Mouse (Mus musculus): ENCODE data around the gene Slc37a3.
"Not testable (repeated sequence)": the region's sequence is repeated elsewhere in the genome, so short reads cannot be mapped to it uniquely, and the experiment has no call there.

The Slc37a3 gene

DNA sequence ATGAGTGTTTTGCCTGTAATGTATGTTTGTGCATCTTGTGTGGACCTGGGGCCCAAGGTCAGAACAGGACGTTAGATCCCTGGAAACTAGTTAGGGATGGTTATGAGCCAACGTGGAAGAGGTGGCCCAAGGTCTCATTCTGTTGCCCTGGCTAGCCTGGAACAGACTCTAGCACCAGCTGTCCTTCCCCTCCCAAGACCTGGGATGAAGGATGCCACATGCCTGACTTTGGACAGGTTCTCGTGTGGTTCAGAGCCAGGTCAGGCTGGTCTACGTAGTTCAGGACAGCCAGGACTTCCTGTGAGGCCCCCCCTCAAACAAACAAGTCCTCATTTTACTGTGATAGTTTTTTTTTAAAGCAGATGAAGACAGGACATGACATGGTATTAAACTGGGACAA lies 18.4 kb upstream of the Slc37a3 start:
- CTCF ChIA-PET = interaction anchor here in 2 of 4 experiments (0.7 to 1.0 kb wide), 3 partner anchors 20 to 58 kb away, joined by 3 to 4 read pairs (median 3); no protein-coding TSS in a partner anchor
- POLR2A ChIA-PET = interaction anchor here in 2 of 4 experiments (0.8 to 20.2 kb wide), 20 partner anchors 8 to 59 kb away, joined by 3 to 484 read pairs (median 6); partner anchors contain the start of genes Mkrn1 (in 1 of the 2), Rab19 (in 1 of the 2) and Slc37a3 (in 1 of the 2)

DNA sequence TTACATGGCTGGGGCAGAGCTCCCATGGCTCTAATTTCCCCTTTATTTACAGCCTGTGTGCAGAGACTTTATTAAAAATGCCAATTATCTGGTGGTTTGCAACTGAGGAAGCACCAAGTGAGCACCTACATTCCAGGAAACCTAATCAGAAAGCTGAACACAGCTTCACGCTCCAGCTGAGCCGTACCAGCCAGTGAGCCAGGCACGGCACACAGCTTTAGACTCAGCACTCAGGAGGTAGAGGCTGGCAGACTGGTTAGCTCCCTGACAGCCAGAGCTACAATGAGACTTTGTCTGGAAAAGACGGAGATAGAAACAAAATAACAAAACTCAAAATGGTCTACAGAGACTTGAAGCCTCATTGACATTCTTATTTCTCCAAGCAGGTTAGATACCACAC lies 18.0 kb upstream of the Slc37a3 start:
- ChIA-PET CTCF (interaction anchor here in 2 of 4 experiments (0.6 to 1.0 kb wide), 5 partner anchors 20 to 315 kb away, joined by 3 to 4 read pairs (median 3); no protein-coding TSS in a partner anchor), POLR2A (interaction anchor here in 3 of 4 experiments (0.6 to 20.2 kb wide), 24 partner anchors 8 to 59 kb away, joined by 3 to 484 read pairs (median 6); partner anchors contain the start of genes Slc37a3 (in 2 of the 3), Mkrn1 (in 1 of the 3) and Rab19 (in 1 of the 3))

DNA sequence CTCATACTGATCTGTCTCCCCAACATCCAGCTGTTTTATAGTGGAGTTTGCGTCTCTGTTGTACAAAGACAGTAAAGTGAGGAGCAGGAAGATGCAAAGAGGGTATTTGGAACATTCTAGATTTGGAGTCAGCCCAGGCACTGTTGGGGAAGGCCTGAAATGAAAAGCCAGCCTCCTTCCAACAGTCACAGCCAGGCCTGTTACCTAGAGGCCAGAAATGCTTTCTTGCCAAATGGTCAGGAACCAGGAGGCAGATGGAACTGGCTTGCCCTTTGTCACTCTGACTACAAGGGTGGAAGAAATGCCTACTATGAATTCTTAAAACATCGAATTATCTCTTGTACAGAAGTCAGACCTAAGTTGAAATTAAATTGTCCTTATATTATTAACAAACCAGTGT lies 12.5 kb upstream of the Slc37a3 start:
- CTCF ChIA-PET = interaction anchor here in 1 of 4 experiments (1.4 kb wide), 2 partner anchors 9 to 26 kb away, joined by 3 read pairs; no protein-coding TSS in a partner anchor
- POLR2A ChIA-PET = interaction anchor here in 2 of 4 experiments (7.2 to 20.2 kb wide), 3 partner anchors 11 to 56 kb away, joined by 45 to 484 read pairs (median 78); partner anchors contain the start of genes Mkrn1 (in 1 of the 2), Rab19 (in 1 of the 2) and Slc37a3 (in 1 of the 2)

DNA sequence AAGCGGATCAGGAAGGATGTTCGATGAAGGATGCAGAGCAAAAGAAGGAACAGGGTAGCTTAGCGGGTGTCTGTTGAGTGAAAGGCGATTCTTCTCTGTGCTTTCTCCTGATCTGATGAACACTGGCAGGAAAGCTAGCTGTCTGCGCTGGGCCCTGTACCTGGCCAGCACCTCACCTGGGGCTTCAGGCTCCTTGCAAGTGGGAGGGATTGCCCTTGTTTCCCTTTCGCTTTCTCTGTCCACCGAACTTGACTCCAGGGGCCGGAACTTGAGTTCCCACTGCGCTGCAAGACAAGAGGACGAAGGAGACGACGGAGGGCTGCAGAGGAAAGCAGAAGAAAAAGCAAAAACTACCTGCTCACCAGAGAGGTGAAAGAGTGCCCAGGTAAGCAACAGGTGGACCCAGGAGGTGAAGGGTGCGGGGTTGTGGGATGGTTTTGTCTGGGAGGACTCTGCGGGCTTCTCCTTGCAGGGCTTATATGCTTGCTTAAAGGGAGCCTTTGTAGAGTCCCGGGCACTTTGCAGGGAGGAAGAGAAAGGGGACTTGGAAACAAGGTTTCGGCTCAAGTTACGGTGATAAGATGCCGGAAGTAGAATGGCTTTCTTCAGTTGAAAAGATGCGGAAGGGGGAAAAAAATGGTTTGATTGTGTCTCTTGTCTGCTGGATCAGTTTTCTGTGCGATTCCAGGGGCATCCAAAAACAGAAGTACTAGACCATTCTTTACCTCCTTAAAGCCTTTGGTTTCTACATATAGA lies 3.8 kb upstream of the Slc37a3 start, which contains the start of gene Rab19:
TSS of gene Rab19 (plus strand) at position 51 of the 756 bp plus-strand sequence.
- POLR2A ChIA-PET = interaction anchor here in 3 of 4 experiments (0.5 to 4.6 kb wide), 11 partner anchors 11 to 305 kb away, joined by 3 to 45 read pairs (median 6); no protein-coding TSS in a partner anchor
- CTCF ChIA-PET = no interaction called here

DNA sequence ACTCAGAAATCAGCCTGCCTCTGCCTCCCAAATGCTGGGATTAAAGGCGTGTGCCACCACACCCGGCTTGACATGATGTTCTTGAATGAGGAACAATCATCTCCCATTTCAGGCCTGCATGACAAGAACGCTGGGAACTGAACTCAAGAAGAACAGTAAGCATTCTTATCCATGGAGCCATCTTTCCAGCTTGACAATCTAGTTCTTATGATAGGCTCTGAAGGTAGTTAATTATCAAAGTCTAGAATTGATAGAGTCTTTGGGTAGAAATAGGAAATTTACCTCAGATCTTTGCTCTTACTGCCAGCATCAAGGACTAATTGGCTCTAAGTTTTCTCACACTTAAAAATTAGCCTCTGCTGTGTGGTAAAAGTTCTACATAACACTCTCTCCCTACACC lies 2.8 kb upstream of the Slc37a3 start:
- ChIA-PET CTCF (no interaction called here), POLR2A (interaction anchor here in 2 of 4 experiments (1.1 to 4.6 kb wide), 4 partner anchors 12 to 32 kb away, joined by 3 to 45 read pairs (median 16); no protein-coding TSS in a partner anchor)

DNA sequence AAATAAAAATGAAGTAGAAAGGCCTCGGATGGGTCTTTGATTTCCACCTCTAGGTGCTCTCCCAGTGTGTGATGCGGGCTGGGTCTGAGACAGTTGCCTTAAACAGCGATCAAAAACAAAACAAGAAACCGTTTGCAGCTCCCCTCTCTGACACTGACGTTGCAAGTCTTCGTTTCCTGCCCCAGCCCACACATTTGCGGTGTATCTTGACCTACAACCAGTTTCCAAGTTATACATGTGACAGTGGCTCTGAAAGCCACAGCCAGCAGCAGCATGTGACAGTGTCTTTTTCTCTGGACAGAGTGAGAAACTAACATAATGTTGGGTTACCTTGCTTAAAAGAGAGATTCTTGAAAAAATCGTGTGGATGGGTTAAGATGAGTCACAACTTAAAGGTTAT lies 2.3 kb upstream of the Slc37a3 start:
- CTCF ChIA-PET = interaction anchor here in 1 of 4 experiments (0.7 to 1.6 kb wide), 2 partner anchors 11 to 83 kb away, joined by 3 to 4 read pairs; no protein-coding TSS in a partner anchor

DNA sequence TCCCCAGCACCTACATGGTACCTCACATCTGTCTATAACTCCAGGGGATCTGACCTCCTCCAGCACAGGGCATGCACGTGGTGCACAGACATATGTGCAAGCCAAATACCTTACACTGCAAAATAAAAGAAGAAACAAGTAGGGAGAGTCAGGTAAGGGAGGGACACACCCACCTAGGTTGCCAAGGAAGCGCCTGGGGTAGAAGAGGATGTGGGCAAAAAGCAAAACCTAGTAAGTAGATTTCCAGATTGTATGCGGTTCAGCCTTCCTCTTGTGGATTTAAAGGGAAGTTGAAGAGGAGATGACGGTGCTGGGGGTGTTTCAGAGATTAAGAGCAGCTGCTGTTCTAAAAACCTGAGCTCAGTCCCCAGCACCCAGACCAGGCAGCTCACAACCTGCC lies 1.7 kb upstream of the Slc37a3 start:
- ChIA-PET POLR2A (interaction anchor here in 3 of 4 experiments (1.1 to 4.6 kb wide), 14 partner anchors 9 to 75 kb away, joined by 3 to 45 read pairs (median 7); no protein-coding TSS in a partner anchor), CTCF (interaction anchor here in 3 of 4 experiments (0.6 to 1.6 kb wide), 5 partner anchors 10 to 84 kb away, joined by 3 to 10 read pairs (median 4); no protein-coding TSS in a partner anchor)

More for the DNA sequence above, 2.3 kb upstream of the Slc37a3 start:
- POLR2A ChIA-PET = interaction anchor here in 3 of 4 experiments (1.1 to 4.6 kb wide), 13 partner anchors 8 to 74 kb away, joined by 3 to 45 read pairs (median 6); no protein-coding TSS in a partner anchor

GRCm38 (mm10) chr6:39378161-39378835 lies 823 bp upstream of the Slc37a3 start:
- ChIA-PET CTCF (interaction anchor here (0.5 to 1.7 kb wide), 17 partner anchors 9 to 184 kb away, joined by 3 to 11 read pairs (median 4); no protein-coding TSS in a partner anchor), POLR2A (interaction anchor here (0.5 to 4.6 kb wide), 58 partner anchors 8 to 769 kb away, joined by 3 to 45 read pairs (median 5); partner anchors contain the start of genes Dennd2a (in 2 of the 4) and Mkrn1 (in 1 of the 4))

GRCm38 (mm10) chr6:39376775-39377174 lies 700 bp downstream of the Slc37a3 start:
- CTCF ChIA-PET = interaction anchor here in 3 of 4 experiments (0.6 to 1.5 kb wide), 7 partner anchors 15 to 186 kb away, joined by 3 to 8 read pairs (median 5); no protein-coding TSS in a partner anchor
- POLR2A ChIA-PET = interaction anchor here in 2 of 4 experiments (1.3 to 3.1 kb wide), 10 partner anchors 9 to 70 kb away, joined by 4 to 18 read pairs (median 10); no protein-coding TSS in a partner anchor

DNA sequence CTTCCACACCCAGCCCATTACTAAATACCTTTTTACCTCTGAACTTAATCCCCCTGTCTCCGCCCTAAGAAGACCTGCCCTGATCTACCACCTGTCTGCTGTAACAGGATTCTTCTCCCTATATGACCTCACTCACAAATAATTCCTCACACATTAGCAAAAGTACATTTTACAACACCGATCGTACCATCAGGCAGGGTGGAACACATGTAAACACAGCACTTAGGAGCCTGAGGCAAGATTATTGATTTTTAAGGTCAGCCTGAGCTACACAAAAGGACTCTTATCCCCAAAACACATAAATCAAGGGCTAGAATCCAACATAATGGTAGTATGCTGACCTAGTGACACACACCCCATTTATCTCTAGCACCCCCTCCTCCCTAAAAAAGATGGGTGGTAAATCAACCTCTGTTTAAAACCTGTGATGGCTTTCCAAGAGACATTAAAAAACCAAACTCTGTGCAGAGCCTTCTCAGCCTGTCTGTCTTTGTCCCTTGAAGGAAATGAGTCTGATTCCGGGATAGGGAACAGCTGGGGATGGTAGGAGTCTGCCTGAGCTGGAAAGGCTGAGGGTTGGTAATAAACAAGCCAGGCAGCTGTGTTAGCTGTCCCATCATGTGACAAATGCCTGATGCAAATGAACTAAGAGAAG lies 4.0 kb downstream of the Slc37a3 start:
- CTCF ChIA-PET = interaction anchor here in 3 of 4 experiments (0.5 to 1.1 kb wide), 3 partner anchors 42 to 125 kb away, joined by 3 to 4 read pairs (median 3); no protein-coding TSS in a partner anchor
- POLR2A ChIA-PET = interaction anchor here in 3 of 4 experiments (0.7 to 4.0 kb wide), 25 partner anchors 9 to 189 kb away, joined by 3 to 19 read pairs (median 4); no protein-coding TSS in a partner anchor

DNA sequence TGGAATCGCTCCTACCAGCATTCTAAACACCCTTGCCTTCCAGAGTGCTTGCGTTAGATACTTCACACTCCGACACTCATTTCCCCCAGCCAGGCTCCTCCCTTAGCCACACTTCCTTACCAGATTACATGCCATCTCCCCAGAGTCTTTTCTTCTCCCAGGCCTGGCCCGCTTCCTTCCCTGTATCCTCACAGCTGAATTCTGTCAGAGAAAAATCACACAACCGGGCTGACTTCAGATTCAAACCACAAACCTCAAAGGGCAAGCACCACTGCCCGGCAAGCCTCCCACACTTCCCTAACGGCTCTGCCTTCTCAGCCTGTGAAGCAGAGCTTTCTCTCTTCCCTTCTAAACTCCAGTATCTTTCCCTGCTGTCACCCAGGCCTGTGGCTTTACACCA lies 4.7 kb downstream of the Slc37a3 start:
- ChIA-PET POLR2A (interaction anchor here in 3 of 4 experiments (0.6 to 4.0 kb wide), 19 partner anchors 8 to 1051 kb away, joined by 3 to 19 read pairs (median 4); no protein-coding TSS in a partner anchor), CTCF (interaction anchor here in 2 of 4 experiments (0.5 to 0.7 kb wide), 2 partner anchors 102 to 124 kb away, joined by 3 read pairs; no protein-coding TSS in a partner anchor)

GRCm38 (mm10) chr6:39372042-39372441 lies 5.4 kb downstream of the Slc37a3 start:
- CTCF ChIA-PET = no interaction called here
- POLR2A ChIA-PET = interaction anchor here (0.6 to 4.0 kb wide), 10 partner anchors 14 to 1050 kb away, joined by 3 to 19 read pairs (median 4); no protein-coding TSS in a partner anchor

GRCm38 (mm10) chr6:39369631-39370030 lies 7.8 kb downstream of the Slc37a3 start:
- ChIA-PET POLR2A (interaction anchor here in 3 of 4 experiments (0.5 to 2.3 kb wide), 20 partner anchors 8 to 74 kb away, joined by 3 to 7 read pairs (median 3); partner anchors contain the start of genes Mkrn1 (in 1 of the 3) and Slc37a3 (in 1 of the 3)), CTCF (interaction anchor here in 2 of 4 experiments (0.6 to 1.0 kb wide), 3 partner anchors 9 to 26 kb away, joined by 3 to 5 read pairs (median 4); no protein-coding TSS in a partner anchor)

DNA sequence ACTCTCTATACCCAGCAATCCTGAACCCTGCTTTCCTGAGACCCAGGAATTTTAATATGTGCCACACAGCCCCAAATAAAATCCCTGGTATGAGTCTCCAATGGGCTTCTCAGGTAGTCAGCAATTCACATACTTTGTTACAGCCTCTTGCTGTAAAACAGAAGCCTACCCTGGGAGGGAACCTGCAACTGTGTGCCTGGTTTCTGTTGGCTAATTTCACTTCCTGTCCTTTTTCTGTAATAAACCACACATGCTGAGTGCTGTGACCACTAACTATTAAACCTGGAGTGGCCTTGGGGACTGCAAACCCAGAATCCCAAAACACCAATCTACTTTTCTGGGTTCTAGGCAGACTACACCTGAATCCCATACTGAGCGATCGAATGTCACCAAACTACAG lies 14.8 kb downstream of the Slc37a3 start:
- ChIA-PET POLR2A (interaction anchor here in 2 of 4 experiments (0.6 to 1.4 kb wide), 2 partner anchors 14 to 396 kb away, joined by 3 to 4 read pairs; no protein-coding TSS in a partner anchor), CTCF (no interaction called here)

DNA sequence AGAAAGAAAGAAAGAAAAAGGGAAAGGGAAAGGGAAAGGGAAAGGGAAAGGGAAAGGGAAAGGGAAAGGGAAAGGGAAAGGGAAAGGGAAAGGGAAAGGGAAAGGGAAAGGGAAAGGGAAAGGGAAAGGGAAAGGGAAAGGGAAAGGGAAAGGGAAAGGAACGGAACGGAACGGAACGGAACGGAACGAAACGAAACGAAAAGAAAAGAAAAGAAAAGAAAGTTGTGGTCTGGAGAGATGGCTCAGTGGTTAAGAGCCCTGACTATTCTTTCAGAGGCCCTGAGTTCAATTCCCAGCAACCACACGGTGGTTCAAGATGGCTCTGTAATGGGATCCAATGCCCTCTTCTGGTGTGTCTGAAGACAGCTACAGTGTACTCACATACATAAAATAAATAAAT lies 18.3 kb downstream of the Slc37a3 start:
- POLR2A ChIA-PET = interaction anchor here in 1 of 4 experiments (0.8 to 2.0 kb wide), 5 partner anchors 10 to 22 kb away, joined by 3 to 7 read pairs (median 4); no protein-coding TSS in a partner anchor
- CTCF ChIA-PET = not testable (repeated sequence)

GRCm38 (mm10) chr6:39348946-39349345 lies 28.5 kb downstream of the Slc37a3 start:
- CTCF ChIA-PET = interaction anchor here in 3 of 4 experiments (0.6 to 1.8 kb wide), 8 partner anchors 15 to 434 kb away, joined by 3 to 5 read pairs (median 3); partner anchors contain the start of gene Slc37a3 (in 1 of the 3)

More at GRCm38 (mm10) chr6:39348946-39349345, 28.5 kb downstream of the Slc37a3 start:
- POLR2A ChIA-PET = interaction anchor here (0.6 to 3.6 kb wide), 41 partner anchors 9 to 420 kb away, joined by 3 to 20 read pairs (median 4); partner anchors contain the start of genes Slc37a3 (in 3 of the 4), Mkrn1 (in 1 of the 4) and Rab19 (in 1 of the 4)
